Mouse (Mus musculus) cerebellum, adult 2 months (tissue): ENCODE measurements around the gene Dcaf10.
"Not testable (repeated sequence)": the region's sequence is repeated elsewhere in the genome, so short reads cannot be mapped to it uniquely, and the experiment has no call there.

Source experiments
- CTCF ChIP-seq: fragments of 200-500 bp; IDR thresholded peaks from 2 replicates; pipeline ENCODE4 v1.5.1; 2011; ENCODE audit warnings: low read depth, mild to moderate bottlenecking, control low read depth, low read length, moderate library complexity, borderline replicate concordance; ENCODE audit not compliant: insufficient read depth
- POLR2A ChIP-seq: fragments of 200-500 bp; IDR thresholded peaks from 2 replicates; pipeline ENCODE4 v1.6.1; 2011; ENCODE audit warnings: low read length, control low read depth, borderline replicate concordance; ENCODE audit not compliant: insufficient read depth

DNA sequence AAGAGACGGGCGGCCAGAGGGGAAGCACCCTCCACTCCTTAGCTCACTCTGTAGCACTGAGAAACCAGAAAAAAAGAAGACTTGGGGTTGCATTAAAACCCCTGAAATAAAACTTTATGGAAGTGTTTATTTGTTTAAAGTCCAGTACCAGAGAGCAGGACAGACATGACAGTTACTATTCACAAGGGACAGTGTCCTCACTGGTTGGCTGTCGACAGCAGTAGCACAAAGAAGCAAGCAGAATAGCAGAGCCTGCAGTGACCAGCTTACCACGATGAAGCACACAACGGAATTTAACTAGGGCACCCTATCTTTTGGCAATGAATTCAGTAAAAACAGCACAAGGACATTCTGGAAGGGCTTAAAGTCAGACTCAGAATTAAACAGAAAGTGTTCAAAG lies 56.4 kb downstream of the Dcaf10 start:
- not testable (repeated sequence) for TF ChIP-seq POLR2A, CTCF
